Mouse (Mus musculus): Measurements from ENCODE around the gene Focad.
"Not testable (repeated sequence)": the region's sequence is repeated elsewhere in the genome, so short reads cannot be mapped to it uniquely, and the experiment has no call there.

Gene Focad

DNA sequence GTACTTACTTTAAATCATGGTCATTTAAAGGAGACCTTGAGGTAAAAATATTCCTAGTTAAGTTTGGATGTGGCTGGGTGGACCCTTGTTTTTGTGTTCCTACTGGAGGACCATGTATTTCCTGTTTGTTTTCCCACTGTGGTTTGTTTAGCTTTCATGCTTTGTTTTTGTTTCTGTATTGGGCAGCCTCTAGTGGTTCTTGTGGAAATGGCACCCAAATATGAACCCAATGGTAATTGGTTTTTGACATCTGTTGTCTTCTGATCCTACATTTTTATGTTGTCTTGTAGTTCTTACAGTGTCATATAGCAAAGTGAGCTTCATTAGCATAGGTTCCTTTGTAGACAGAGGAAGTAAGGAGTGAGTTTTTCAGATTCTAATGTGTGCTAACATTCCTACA, 207.9 kb downstream of the Focad start:
- no peak for DNase-seq (ENCODE audit: low spot score in 2 of 2)

DNA sequence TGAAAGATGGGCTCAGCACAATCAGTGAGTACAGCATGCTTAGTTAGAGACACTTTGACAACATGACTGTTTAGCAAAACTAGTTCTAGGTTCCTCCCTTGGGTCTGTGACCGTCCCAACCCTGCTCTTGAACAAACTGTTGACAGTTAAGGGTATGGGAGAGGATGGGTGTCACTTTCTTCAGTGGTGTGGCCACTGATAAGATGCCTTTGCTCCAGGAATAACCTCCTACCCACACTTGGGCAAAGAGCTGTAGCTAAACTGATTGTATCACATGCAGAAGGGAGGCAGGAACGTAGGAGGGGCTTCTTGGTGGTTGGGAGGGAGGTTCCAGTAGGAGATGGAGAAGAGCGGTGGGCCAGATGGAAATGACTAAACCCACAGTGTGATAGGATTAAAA, 213.3 kb downstream of the Focad start:
- no peak for DNase-seq (ENCODE audit: low spot score in 2 of 2)

DNA sequence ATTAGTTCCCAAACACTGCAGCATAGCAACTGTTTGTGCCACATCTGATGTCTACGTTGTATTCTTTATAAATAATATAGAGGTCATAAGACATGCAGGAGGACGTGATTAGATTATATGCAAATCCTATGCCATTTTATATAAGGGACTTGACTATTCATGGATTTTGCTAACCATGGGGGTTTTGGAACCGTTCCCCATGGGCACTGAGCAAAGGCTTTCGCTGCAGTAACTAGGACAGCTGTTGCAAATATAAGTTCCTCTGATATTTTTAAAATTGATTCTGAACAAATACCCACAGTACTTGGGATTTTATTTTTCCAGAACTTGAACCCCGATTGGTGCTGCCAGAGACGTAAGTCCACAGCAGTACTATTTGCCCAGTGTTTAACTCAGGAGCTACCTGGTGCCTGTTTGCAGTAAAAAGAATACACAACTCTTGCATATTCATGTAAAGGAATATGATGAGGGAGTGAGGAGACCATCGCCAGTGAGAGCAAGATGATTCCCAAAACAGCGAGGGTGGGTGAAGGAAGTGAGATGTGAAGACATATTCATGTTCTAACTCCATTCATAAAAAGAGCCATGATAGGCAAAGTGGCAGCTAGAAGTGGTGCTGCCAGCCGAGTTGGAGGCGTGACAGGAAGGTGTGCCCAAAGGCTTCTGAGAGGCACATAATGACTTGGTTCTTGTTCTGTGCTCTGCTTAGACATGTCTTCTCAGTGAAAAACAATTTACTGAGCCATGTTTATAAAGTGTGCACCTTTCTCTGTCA, 214.1 kb downstream of the Focad start:
- DNase-seq (ENCODE audit: low spot score in 2 of 2), result no peak

DNA sequence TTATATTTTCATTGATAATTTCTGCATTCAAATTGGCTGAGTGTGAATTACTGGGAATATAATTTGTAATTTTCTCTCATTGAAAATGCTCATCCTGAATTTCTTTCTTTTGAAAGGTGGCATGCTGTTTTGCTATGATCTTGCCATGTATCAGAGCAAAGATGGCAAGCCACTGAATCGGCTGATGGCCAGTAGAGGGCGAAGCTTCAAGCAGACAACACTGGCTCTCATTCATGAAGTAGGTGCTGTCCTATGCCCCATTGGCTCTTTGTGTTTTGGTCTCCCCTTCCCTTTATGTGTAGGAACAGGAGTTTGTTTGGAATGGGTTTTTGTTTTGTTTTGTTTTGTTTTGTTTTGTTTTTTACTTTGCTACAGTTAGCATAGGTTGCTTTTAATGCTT, 215.2 kb downstream of the Focad start:
- peak in 1 of 2 experiments; percentile 47 for DNase-seq (ENCODE audit: low spot score in 2 of 2)

DNA sequence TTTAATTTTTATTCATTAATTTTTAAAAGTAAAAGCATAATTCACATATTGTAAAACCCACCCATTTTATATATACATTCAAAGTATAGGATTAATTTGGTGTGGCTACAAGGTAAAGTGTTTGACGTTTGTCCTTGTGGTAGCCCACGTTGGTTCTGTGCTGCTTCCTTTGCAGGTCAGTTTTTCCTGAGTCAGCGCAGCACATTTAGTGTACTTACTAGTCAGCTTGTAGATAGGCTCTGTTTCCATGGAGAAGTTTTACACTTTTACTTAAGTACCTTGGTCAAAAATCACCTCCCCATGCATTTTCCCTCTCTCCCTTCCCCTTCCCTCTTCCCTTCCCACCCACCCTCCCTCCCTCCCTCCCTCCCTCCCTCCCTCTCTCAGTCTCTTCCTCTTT, 220.5 kb downstream of the Focad start:
- DNase-seq (ENCODE audit: low spot score in 2 of 2), result no peak

DNA sequence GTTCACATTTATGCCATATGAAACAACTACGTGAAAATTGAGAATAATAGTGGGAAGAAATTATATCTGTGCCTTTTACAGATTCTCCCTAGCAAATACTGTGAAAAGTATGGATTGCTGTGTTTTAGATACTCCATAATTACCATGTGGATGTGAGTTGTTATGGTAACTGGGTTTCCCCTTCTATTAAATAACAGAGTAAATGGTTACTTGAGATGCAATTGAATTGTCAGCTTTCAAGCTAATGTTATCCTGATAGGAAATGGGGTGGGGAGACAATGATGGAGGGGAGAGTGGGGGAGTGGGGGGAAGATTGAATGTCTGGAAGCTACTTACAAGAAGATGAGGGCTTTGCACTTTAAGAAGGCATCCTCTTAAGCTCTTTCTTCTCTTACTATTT, 225.6 kb downstream of the Focad start:
- DNase-seq (ENCODE audit: low spot score in 2 of 2), result no peak

DNA sequence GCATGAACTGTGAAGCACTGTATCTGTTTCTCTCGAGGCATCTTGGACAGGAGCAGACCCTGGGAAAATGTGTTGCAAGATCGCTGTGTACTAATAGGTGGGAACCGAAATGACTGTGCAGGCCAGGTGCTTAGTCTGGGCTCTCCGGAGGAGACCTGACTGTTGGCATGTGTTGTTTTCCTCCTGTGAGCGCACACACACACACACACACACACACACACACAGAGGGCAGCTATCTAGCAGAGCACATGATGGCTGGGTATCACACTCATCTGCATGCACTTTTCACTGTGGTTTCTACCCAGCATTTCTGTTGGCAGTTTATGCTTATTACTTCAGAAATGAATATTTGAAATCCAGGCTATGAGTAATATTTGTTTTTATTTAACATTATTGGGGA, 231.0 kb downstream of the Focad start:
- no peak for DNase-seq (ENCODE audit: low spot score in 2 of 2)

DNA sequence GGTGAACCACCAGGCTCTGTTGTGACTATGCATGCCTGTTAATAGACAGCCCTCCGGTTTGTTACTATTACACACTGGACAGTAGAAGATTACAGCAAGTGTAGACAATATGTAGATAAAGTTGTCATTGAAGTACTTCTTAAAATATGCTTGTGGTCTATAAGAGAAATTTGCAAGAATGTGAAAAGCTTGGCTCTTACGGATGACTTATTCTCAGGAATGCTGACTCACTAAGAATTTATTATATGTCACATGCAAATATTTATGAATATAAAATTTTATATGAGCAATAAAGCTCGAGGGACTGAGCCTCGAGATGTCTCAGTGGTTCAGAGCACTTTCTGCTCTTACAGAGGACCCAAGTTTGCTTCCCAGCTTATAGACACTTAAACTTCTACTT, 240.1 kb downstream of the Focad start:
- DNase-seq (ENCODE audit: low spot score in 2 of 2), result no peak

DNA sequence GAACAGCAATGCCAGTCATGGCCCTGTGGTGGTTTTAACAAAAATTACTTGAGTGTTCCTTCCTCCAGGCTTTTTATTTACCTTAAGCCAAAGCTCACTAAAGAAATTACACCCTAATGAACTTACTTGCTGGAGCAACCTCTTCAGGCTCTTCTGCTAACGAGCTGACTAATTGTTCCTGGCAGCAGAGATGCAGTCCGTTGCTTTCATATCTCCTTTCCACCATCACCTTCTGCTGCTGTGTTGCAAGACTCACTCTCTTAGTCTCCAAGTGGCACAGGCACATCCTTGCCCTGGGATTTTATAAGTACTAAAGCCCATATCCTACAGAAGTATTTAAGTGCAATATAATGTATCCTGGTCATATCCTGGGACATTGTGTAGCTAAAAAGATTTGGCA, 242.3 kb downstream of the Focad start:
- DNase-seq (ENCODE audit: low spot score in 2 of 2), result no peak

DNA sequence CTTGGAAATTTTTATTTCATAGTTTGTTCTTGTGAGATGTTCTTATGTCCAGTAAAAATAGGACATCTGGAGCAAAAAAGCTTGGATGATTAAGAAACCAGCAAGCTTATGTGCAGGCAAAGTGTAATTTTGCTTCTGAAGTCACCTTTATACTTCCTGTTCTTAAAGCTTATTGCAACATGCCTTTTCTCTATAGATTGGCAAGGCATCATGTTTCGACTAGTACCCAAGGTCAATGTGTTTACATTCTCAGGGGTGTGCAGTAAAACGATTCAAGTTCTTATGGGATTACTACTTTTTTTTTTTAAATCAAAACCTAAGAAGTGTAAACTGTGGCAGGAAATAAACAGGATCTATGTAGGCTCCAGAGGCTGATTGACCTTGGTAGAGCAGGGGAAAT, 242.9 kb downstream of the Focad start:
- no peak for DNase-seq (ENCODE audit: low spot score in 2 of 2)

DNA sequence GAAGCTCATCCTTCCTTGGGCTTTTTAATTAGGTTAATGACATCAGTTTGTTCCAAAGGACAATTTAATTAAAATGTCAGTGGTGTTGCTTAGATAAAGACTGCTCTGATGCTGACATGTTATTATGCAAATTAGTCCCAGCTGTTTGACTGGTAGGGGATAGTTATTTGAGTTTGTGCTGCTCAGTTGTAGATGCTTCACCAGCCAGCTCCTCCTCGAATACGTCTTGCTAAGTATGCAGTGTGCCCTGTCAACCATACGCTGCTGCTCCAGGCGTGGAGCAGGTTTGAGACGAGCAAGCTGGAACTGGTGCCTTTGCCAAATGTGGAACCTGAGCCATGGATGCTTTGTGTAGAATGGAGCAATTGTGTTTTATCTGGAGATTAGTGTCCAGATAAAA, 243.7 kb downstream of the Focad start:
- DNase-seq (ENCODE audit: low spot score in 2 of 2), result no peak

DNA sequence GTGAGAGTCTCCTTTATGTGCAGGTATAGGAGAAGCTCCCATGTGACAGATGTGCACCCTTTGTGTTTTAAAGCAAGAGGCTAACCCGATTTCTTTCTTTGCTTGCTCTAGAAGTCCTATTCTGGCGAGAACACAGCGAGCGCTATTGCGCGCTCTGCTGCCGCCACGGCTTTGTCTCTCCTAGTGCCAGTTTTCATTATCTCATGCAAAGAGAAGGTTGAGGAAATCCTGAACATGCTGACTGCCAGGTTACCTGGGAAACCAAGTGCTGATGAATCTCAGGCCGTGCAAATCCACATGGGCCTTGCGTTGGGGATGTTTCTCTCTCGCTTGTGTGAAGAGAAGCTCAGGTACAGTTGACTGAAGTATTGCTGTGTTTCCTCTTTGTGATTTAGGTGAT, 250.0 kb downstream of the Focad start:
- DNase-seq (ENCODE audit: low spot score in 2 of 2), result peak; percentile 60 to 74

DNA sequence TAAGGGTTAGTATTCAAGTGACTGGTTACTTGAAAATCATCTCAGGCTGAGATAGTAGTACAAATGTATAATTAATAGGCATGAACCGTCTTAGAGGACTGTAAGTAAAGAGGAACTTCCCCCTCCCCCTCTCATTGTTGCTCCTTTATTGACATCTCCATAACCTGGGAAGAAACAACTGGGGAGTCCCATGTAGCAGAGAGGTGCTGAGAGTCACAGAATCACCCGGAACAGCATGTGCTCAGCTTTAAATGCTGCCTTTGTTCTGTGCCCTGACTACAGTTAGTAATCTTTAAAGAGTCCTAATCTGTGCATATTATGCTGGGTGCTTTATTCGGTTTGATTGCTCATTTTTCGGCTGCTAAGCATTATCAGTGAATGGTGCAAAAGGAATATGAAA, 250.6 kb downstream of the Focad start:
- DNase-seq (ENCODE audit: low spot score in 2 of 2), result no peak

DNA sequence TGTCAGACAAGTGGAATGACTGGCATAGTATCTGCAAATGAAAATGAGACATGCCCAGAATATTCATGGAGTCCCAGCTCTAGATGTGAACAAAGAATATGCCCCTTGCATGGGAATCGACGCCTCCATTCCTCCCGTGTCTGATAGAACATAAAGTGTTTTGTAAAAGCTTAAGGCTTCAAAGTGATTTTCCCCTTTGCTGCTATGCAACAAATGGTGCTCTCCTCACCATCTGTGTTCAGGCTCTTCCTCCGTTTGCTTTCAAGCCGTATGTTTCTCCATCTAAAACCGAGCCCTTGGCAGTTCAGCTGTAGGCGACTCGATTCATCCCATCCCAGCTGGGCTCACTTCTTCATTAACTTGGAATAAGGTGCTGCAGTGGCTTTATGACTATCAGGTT, 251.5 kb downstream of the Focad start:
- DNase-seq (ENCODE audit: low spot score in 2 of 2), result peak; percentile 47 to 55

DNA sequence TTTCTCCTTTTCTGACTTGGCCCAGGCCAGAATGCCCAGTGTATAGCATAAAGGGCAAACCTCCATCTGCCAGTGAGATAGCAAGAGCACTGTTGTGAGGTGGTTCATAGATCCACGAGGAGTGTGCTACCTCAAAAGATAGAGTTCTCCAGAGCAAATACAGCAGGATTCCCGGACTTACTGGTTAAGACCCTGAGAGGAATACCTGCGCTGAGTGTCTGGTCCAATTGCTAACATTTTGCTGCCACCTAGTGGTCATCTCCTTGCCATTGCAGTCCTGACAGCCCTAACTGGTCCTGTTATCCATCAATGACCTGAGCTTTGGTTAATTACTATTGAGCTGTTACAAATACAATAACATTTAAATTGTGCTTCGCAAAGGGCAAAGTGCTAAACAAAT, 256.5 kb downstream of the Focad start:
- DNase-seq (ENCODE audit: low spot score in 2 of 2), result peak; percentile 78 to 80

DNA sequence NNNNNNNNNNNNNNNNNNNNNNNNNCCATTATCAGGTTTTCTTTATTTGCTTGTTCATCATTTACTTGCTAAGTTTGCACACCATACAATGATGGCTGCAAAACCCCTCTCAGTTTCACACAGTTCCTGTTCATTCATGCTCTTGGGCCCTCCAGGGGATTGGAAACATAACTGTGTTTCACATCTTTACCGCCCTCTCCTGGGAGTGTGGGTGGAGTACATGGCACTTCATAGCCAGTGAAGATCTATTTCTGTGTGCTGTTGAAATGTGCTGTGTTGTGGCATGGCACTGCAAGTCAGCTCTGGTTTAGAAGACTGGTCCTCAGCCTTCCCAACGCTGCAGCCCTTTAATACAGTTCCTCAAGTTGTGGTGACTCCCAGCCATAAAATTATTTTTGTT, 262.2 kb downstream of the Focad start:
- DNase-seq (ENCODE audit: low spot score in 2 of 2), result peak in 1 of 2 experiments; percentile 23

DNA sequence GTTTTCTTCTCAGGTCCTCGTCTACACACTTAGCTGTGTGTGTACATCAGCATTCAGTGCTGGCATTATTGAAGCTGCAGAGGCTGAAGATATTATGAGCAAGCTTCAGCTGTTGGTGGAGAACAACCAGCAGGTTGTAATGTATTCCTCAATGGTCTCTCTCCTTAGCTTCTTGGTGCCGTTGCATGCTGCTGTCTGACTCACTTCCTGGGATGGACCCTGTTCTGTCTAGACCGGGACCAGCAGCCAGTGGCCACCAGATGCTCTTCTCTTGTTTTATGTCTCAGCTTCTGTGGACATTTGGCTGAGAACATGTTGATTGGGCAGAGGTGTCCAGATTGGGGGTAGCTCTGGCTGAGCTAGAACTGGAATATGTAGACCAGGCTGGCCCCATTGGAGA, 263.0 kb downstream of the Focad start:
- DNase-seq (ENCODE audit: low spot score in 2 of 2), result peak in 1 of 2 experiments; percentile 22

DNA sequence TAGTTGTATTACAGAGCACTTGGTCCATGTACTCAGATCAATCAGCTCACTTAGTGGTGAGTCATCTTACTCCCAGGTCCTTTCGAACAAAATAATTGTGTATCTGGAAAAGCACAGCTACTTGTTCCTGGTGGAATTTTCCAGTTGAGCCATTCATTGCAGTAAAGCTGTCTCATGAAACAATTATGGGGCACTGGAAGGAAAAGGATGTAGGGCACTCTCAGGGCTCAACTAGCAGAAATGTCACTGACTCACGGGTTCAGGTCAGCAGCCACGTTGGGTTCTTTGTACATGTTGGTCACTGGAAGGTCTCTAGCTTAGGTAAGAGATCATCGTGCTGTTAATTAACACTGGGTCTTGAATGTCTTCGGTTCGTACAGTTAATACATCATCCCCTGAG, 275.5 kb downstream of the Focad start:
- DNase-seq (ENCODE audit: low spot score in 2 of 2), result no peak

DNA sequence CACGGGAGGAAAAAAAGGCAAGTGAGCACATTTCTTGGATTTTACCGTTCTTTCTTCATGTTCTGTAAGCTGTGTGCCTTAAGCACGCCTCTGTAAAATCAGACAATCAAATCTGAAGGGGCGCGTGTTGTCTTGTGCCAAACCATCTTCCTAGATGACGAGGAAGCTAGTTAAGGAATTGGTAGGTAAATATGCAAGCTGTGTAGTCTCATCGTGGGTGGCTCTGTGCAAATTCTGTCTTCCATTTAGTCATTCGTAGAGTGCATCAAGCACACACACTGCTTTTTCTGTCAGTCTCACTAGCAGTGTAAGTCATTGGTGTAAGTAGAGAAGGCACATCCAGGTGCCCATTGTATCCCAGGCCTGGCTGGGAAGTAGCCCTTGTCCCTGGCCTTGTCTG, 276.4 kb downstream of the Focad start:
- no peak for DNase-seq (ENCODE audit: low spot score in 2 of 2)

DNA sequence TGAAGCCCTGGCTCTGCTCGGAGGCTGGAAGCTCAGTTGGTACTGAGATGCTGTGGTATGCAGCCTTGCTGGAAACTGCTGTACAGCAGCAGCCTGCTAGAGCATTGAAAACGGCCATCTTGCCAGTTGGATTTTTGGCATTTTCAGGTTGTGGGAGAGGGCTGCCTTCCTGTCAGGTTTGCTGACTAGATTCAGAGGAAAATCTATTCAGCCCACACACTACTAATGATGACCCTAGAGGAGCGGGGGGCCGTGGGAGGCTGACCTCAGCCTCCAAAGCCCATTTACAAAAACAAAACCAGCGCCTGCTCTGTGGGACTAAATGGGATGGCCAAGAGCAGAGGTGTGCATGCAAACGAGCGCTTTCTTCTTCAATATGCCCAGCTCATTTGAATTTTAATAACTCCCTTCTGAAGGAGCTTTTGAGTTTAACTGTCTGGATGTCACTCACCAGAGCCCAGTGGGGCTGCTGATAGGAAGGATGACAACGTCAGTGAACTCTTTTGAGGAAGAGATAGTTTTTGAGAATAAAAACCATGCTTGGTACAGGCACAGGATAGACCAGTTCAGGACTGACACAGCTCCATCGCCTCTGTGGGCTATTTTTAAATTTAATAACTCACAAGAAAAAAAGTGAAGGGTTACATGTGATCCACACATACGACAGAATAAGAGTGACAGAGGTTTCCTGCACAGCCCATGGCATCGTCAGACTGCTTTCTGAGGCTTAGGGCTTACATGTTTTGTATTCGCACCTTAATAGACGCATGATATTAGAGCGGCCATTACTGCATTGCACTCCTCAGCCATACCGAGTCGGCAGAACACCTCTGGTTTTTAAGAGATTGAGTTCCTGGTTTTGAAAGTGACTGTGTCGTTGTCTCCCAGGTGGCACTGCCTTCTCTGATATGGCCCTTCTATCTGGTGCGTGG, 278.1 kb downstream of the Focad start:
- DNase-seq (ENCODE audit: low spot score in 2 of 2), result no peak

DNA sequence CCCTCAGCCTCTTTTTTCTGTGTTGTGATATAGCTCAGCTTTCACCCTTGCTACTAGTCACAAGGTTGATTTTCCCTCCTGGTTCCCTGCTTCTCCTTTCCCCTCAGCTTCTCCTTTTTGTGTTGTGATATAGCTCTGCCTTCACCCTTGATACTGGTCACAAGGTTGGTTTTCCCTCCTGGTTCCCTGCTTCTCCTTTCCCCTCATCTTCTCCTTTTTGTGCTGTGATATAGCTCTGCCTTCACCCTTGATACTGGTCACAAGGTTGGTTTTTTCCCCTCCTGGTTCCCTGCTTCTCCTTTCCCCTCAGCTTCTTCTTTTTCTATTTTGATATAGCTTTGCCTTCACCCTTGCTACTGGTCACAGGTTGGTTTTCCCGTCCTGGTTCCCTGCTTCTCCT, 295.6 kb downstream of the Focad start:
- no peak for DNase-seq (ENCODE audit: low spot score in 2 of 2)

DNA sequence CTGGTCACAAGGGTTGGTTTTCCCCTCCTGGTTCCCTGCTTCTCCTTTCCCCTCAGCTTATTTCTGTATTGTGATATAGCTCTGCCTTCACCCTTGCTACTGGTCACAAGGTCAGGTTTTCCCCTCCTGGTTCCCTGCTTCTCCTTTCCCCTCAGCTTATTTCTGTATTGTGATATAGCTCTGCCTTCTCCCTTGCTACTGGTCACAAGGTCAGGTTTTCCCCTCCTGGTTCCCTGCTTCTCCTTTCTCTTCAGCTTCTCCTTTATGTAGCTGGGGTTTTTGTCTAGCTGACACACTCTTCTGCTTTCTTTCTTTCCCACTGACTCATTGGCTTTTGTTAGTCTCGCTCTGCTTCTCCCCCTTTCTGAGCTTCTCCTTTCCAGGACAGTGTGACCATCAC, 296.2 kb downstream of the Focad start:
- DNase-seq (ENCODE audit: low spot score in 2 of 2), result not testable (repeated sequence)

DNA sequence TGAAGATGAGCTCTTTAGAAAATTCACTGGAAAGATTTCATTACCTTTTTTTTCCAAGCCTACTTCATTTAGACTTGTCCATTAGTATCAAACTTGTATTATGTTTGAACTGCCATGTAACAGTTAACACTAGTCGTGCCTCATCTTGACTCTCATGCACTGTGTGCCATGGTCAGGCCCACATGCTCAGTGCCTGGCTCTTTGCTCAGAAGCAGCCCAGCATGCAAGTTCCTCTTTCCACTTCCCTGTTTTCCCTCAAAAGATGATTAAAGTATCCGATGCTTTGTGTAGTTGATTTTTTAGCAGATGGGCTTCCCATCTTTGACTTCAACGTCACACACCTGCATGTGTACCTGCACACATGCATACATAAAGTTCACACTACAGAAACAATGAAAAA, 301.3 kb downstream of the Focad start:
- no peak for DNase-seq (ENCODE audit: low spot score in 2 of 2)

Data from right cerebral cortex, postnatal 10 days (tissue).